24 mouse cellular contexts compared by ENCODE assay signal in genomic region chr12:98438080-98438479, GRCm38 (mm10).
DNase-seq lines count a peak whose midpoint lies in the region; ATAC-seq lines count a peak whose summit lies in the region.
"Had no signal": no experiment of that assay in that cellular context is flagged by ENCODE, and none has a peak within 500 bp of the region (broad histone marks: within the 10 kb centered on the region; RNA-seq: fewer than 3 reads in every experiment).

No protein-coding gene starts in this region.

- H3K9ac ChIP-seq in hindbrain, embryonic 16.5 days (ENCODE audit: low read depth, low read length): no peak overlapping the region
- H3K9ac ChIP-seq in kidney, embryonic 16.5 days (replicated peaks; ENCODE audit: low read length): no peak overlapping the region
- H3K9ac ChIP-seq: forebrain, embryonic 12.5 days; forebrain, postnatal 0 days; heart, embryonic 13.5 days; limb, embryonic 12.5 days had no signal

- H3K4me3 ChIP-seq in hindbrain, embryonic 16.5 days (ENCODE audit: low read length): no peak overlapping the region
- no peak overlapping the region for H3K4me3 ChIP-seq in hindbrain, embryonic 10.5 days
- H3K4me3 ChIP-seq in kidney, embryonic 16.5 days (ENCODE audit: low read length): no peak overlapping the region
- H3K4me3 ChIP-seq: erythroblast, embryonic 14.5 days; forebrain, embryonic 12.5 days; heart, embryonic 13.5 days; left cerebral cortex, adult 2 months; limb, embryonic 12.5 days had no signal

- no peaks in the 10 kb centered on the region for H3K27me3 ChIP-seq in hindbrain, embryonic 16.5 days (replicated peaks; ENCODE audit: control insufficient read depth, insufficient read depth, low read length)
- no peaks in the 10 kb centered on the region for H3K27me3 ChIP-seq in hindbrain, embryonic 10.5 days (ENCODE audit: insufficient read depth, poor library complexity, severe bottlenecking)
- H3K27me3 ChIP-seq in kidney, embryonic 16.5 days (ENCODE audit: insufficient read depth, low read length): no peaks in the 10 kb centered on the region
- H3K27me3 ChIP-seq: forebrain, embryonic 12.5 days; heart, embryonic 13.5 days; limb, embryonic 12.5 days had no signal

- no peak overlapping the region for H3K4me2 ChIP-seq in hindbrain, embryonic 16.5 days (ENCODE audit: low read length)
- H3K4me2 ChIP-seq in kidney, embryonic 16.5 days (replicated peaks; ENCODE audit: low read depth, low read length): no peak overlapping the region
- H3K4me2 ChIP-seq: forebrain, embryonic 12.5 days; heart, embryonic 13.5 days; limb, embryonic 12.5 days; liver, embryonic 11.5 days had no signal

- peaks cover 8% of the 10 kb centered on the region; the same call in 1 of the 2 replicates for H3K36me3 ChIP-seq in hindbrain, embryonic 16.5 days (ENCODE audit: control insufficient read depth, insufficient read depth, low read length)
- peaks cover 69% of the 10 kb centered on the region for H3K36me3 ChIP-seq in hindbrain, embryonic 10.5 days
- H3K36me3 ChIP-seq in kidney, embryonic 16.5 days (ENCODE audit: insufficient read depth, low read length): no peaks in the 10 kb centered on the region
- H3K36me3 ChIP-seq: heart, embryonic 13.5 days; limb, embryonic 12.5 days had no signal

- peak; percentile 50; the same call in 1 of the 2 replicates for ATAC-seq in hindbrain, embryonic 16.5 days
- ATAC-seq in kidney, embryonic 16.5 days (ENCODE audit: low FRiP score, low TSS enrichment): peak; percentile 35; the same call in 1 of the 2 replicates
- ATAC-seq: CD4-positive, CD25-positive, alpha-beta regulatory T cell, adult 4 months; forebrain, postnatal 0 days; intestine, embryonic 16.5 days had no signal

- WGBS in hindbrain, embryonic 16.5 days: 65% methylated on average over 2 of the region's 2 CpGs
- 61% methylated on average over 2 of the region's 2 CpGs for WGBS in hindbrain, embryonic 10.5 days
- 34% methylated on average over 2 of the region's 2 CpGs for WGBS in kidney, embryonic 16.5 days

- H3K4me1 ChIP-seq in hindbrain, embryonic 16.5 days (ENCODE audit: control insufficient read depth, insufficient read depth, low read depth, low read length): no peaks in the 10 kb centered on the region
- H3K4me1 ChIP-seq in hindbrain, embryonic 10.5 days (replicated peaks): no peaks in the 10 kb centered on the region
- H3K4me1 ChIP-seq in kidney, embryonic 16.5 days (ENCODE audit: insufficient read depth, low read length): no peaks in the 10 kb centered on the region
- H3K4me1 ChIP-seq: forebrain, embryonic 12.5 days; heart, embryonic 13.5 days; limb, embryonic 12.5 days had no signal

- DNase-seq in hindbrain, embryonic 10.5 days (ENCODE audit: low spot score): no peak
- no peak for DNase-seq in kidney, adult 18-20 months
- peak; percentile 64 for DNase-seq in adipocyte (ENCODE audit: low spot score)
- DNase-seq in lung, postnatal 36 days: peak; percentile 39
- DNase-seq in gastrocnemius, adult 18-20 months (ENCODE audit: low spot score): no peak
- DNase-seq: cerebellum, adult 18-20 months; cerebellum, postnatal 14 days; forebrain, postnatal 0 days; gastrocnemius, postnatal 10 days; heart, postnatal 10 days; kidney, postnatal 14 days; midbrain, embryonic 14.5 days; thymus, adult 18-20 months; thymus, postnatal 25 days had no signal

- no peaks in the 10 kb centered on the region for H3K9me3 ChIP-seq in hindbrain, embryonic 16.5 days (ENCODE audit: control insufficient read depth, low read length)
- no peaks in the 10 kb centered on the region for H3K9me3 ChIP-seq in hindbrain, embryonic 10.5 days
- no peaks in the 10 kb centered on the region for H3K9me3 ChIP-seq in kidney, embryonic 16.5 days (ENCODE audit: low read length)
- H3K9me3 ChIP-seq: forebrain, embryonic 12.5 days; heart, embryonic 13.5 days; limb, embryonic 12.5 days had no signal

- no peak overlapping the region for H3K27ac ChIP-seq in hindbrain, embryonic 16.5 days (ENCODE audit: low read depth, low read length)
- no peak overlapping the region for H3K27ac ChIP-seq in hindbrain, embryonic 10.5 days
- no peak overlapping the region for H3K27ac ChIP-seq in kidney, embryonic 16.5 days (ENCODE audit: low read length)
- H3K27ac ChIP-seq: forebrain, embryonic 12.5 days; heart, embryonic 13.5 days; left cerebral cortex, adult 2 months; limb, embryonic 12.5 days had no signal

Comparison
In these comparisons a context has a peak if more than half of its experiments do, and no peak if none do; other contexts are left out.
1. DNase-seq: peak in adipocyte (single experiment) and lung, postnatal 36 days (single experiment); none in hindbrain, embryonic 10.5 days (single experiment), kidney, adult 18-20 months (single experiment) and gastrocnemius, adult 18-20 months (single experiment).